ENCODE assay signal across 29 mouse cellular contexts in genomic region chr12:69965644-69966043, GRCm38 (mm10). TPM values are rescaled to one million over a fixed set of nuclear protein-coding genes. Genes with fewer than 3 reads are reported as not detected.
DNase-seq lines count a peak whose midpoint lies in the region; ATAC-seq and TF ChIP-seq lines count a peak whose summit lies in the region.
"Had no signal": no experiment of that assay in that cellular context is flagged by ENCODE, and none has a peak within 500 bp of the region (broad histone marks: within the 10 kb centered on the region; RNA-seq: fewer than 3 reads in every experiment).

No protein-coding gene starts in this region.

- H3K4me3 ChIP-seq in gastrocnemius, adult 2 months: no peak overlapping the region
- no peak overlapping the region for H3K4me3 ChIP-seq in liver, embryonic 11.5 days (ENCODE audit: low read depth, low read length)
- no peak overlapping the region for H3K4me3 ChIP-seq in liver, embryonic 16.5 days (ENCODE audit: low read depth, low read length)
- H3K4me3 ChIP-seq in hindbrain, embryonic 14.5 days (replicated peaks; ENCODE audit: low read length): no peak overlapping the region
- H3K4me3 ChIP-seq: embryonic facial prominence, embryonic 12.5 days; heart, embryonic 10.5 days; hindbrain, embryonic 12.5 days; kidney, embryonic 15.5 days; limb, embryonic 10.5 days; limb, embryonic 15.5 days; lung, embryonic 15.5 days; midbrain, embryonic 12.5 days; myocyte; neural tube, embryonic 12.5 days had no signal

- no peaks in the 10 kb centered on the region for H3K9me3 ChIP-seq in liver, embryonic 11.5 days (ENCODE audit: control insufficient read depth, low read length)
- H3K9me3 ChIP-seq in liver, embryonic 16.5 days (replicated peaks; ENCODE audit: control insufficient read depth, low read length): no peaks in the 10 kb centered on the region
- no peaks in the 10 kb centered on the region for H3K9me3 ChIP-seq in hindbrain, embryonic 14.5 days (ENCODE audit: control insufficient read depth, low read length)
- H3K9me3 ChIP-seq: embryonic facial prominence, embryonic 12.5 days; heart, embryonic 10.5 days; hindbrain, embryonic 12.5 days; kidney, embryonic 15.5 days; limb, embryonic 10.5 days; limb, embryonic 15.5 days; lung, embryonic 15.5 days; midbrain, embryonic 12.5 days; neural tube, embryonic 12.5 days had no signal

- TF ChIP-seq CTCF in gastrocnemius, adult 2 months (IDR thresholded peaks at IDR 0.05): no peak

- ATAC-seq in liver, embryonic 11.5 days (replicated peaks; ENCODE audit: low FRiP score): peak; percentile 40; the same call in 1 of the 2 replicates
- ATAC-seq in liver, embryonic 16.5 days (ENCODE audit: low read depth): peak; percentile 36
- ATAC-seq in hindbrain, embryonic 14.5 days (ENCODE audit: low FRiP score): no peak
- ATAC-seq: forebrain, embryonic 14.5 days; intestine, embryonic 16.5 days had no signal

- H3K36me3 ChIP-seq in liver, embryonic 11.5 days (ENCODE audit: control insufficient read depth, insufficient read depth, low read length): peaks cover 20% of the 10 kb centered on the region; the same call in 1 of the 2 replicates
- H3K36me3 ChIP-seq in liver, embryonic 16.5 days (ENCODE audit: control insufficient read depth, insufficient read depth): peaks cover 41% of the 10 kb centered on the region
- peaks cover 88% of the 10 kb centered on the region for H3K36me3 ChIP-seq in hindbrain, embryonic 14.5 days (replicated peaks; ENCODE audit: control insufficient read depth, insufficient read depth)

- no peaks in the 10 kb centered on the region for H3K4me1 ChIP-seq in liver, embryonic 11.5 days (replicated peaks; ENCODE audit: control insufficient read depth, insufficient read depth, low read length)
- H3K4me1 ChIP-seq in liver, embryonic 16.5 days (ENCODE audit: control insufficient read depth, low read depth, low read length): peaks cover 2% of the 10 kb centered on the region; the same call in 1 of the 2 replicates
- H3K4me1 ChIP-seq in hindbrain, embryonic 14.5 days (replicated peaks; ENCODE audit: control insufficient read depth, insufficient read depth, low read length): no peaks in the 10 kb centered on the region
- H3K4me1 ChIP-seq: heart, embryonic 10.5 days; hindbrain, embryonic 12.5 days; limb, embryonic 10.5 days; limb, embryonic 15.5 days; lung, embryonic 15.5 days; midbrain, embryonic 12.5 days; neural tube, embryonic 12.5 days had no signal

- WGBS in liver, embryonic 11.5 days: 63% methylated on average over 3 of the region's 3 CpGs
- 38% methylated on average over 3 of the region's 3 CpGs for WGBS in liver, embryonic 16.5 days (ENCODE audit: insufficient replicate concordance)
- 86% methylated on average over 3 of the region's 3 CpGs for WGBS in hindbrain, embryonic 14.5 days

- no peak overlapping the region for H3K9ac ChIP-seq in liver, embryonic 11.5 days (ENCODE audit: low read depth, low read length)
- H3K9ac ChIP-seq in liver, embryonic 16.5 days (ENCODE audit: low read depth, low read length): no peak overlapping the region
- no peak overlapping the region for H3K9ac ChIP-seq in hindbrain, embryonic 14.5 days
- H3K9ac ChIP-seq: embryonic facial prominence, embryonic 12.5 days; hindbrain, embryonic 12.5 days; kidney, embryonic 15.5 days; limb, embryonic 15.5 days; lung, embryonic 15.5 days; midbrain, embryonic 12.5 days; neural tube, embryonic 12.5 days had no signal

- H3K27ac ChIP-seq in gastrocnemius, adult 2 months: peak overlapping the region; percentile 79
- H3K27ac ChIP-seq in liver, embryonic 11.5 days (ENCODE audit: low read depth, low read length): no peak overlapping the region
- H3K27ac ChIP-seq in liver, embryonic 16.5 days (ENCODE audit: low read length): no peak overlapping the region
- no peak overlapping the region for H3K27ac ChIP-seq in hindbrain, embryonic 14.5 days
- H3K27ac ChIP-seq: embryonic facial prominence, embryonic 12.5 days; heart, embryonic 10.5 days; hindbrain, embryonic 12.5 days; kidney, embryonic 15.5 days; limb, embryonic 10.5 days; limb, embryonic 15.5 days; lung, embryonic 15.5 days; midbrain, embryonic 12.5 days; neural tube, embryonic 12.5 days had no signal

- no peaks in the 10 kb centered on the region for H3K27me3 ChIP-seq in liver, embryonic 11.5 days (replicated peaks; ENCODE audit: control insufficient read depth, insufficient read depth, low read length)
- H3K27me3 ChIP-seq in liver, embryonic 16.5 days (ENCODE audit: control insufficient read depth, insufficient read depth, low read depth, low read length): no peaks in the 10 kb centered on the region
- no peaks in the 10 kb centered on the region for H3K27me3 ChIP-seq in hindbrain, embryonic 14.5 days (ENCODE audit: control insufficient read depth, insufficient read depth, low read length)
- H3K27me3 ChIP-seq: CH12.LX; embryonic facial prominence, embryonic 12.5 days; hindbrain, embryonic 12.5 days; kidney, embryonic 15.5 days; limb, embryonic 15.5 days; lung, embryonic 15.5 days; midbrain, embryonic 12.5 days; neural tube, embryonic 12.5 days had no signal

- intact Hi-C loops in gastrocnemius, adult 2 months (cut with DNase I): no loop called here

- no peak for DNase-seq in gastrocnemius, adult 2 months
- no peak for DNase-seq in gastrocnemius, adult 8-10 months (ENCODE audit: low spot score in 2 of 2)
- no peak for DNase-seq in liver, embryonic 11.5 days (ENCODE audit: low spot score)
- no peak for DNase-seq in liver
- no peak for DNase-seq in hindbrain, embryonic 14.5 days (ENCODE audit: low spot score)
- DNase-seq in layer of hippocampus, adult 11-12 months (ENCODE audit: low spot score): no peak
- DNase-seq in right cerebral cortex, adult 2 months (ENCODE audit: low spot score in 2 of 2): no peak
- DNase-seq: adrenal gland, postnatal 25 days; cerebellum, adult 11-12 months; cerebellum, adult 9-11 months; embryo, embryonic 11 days; right cerebral cortex, adult 18-20 months; right cerebral cortex, postnatal 4 days; thymus, adult 2 months; thymus, postnatal 36 days had no signal

- no peak overlapping the region for H3K4me2 ChIP-seq in liver, embryonic 11.5 days
- no peak overlapping the region for H3K4me2 ChIP-seq in liver, embryonic 16.5 days (ENCODE audit: low read depth, low read length)
- no peak overlapping the region for H3K4me2 ChIP-seq in hindbrain, embryonic 14.5 days (replicated peaks)
- H3K4me2 ChIP-seq: embryonic facial prominence, embryonic 12.5 days; hindbrain, embryonic 12.5 days; kidney, embryonic 15.5 days; limb, embryonic 15.5 days; lung, embryonic 15.5 days; midbrain, embryonic 12.5 days; neural tube, embryonic 12.5 days had no signal

RNA-seq across cellular contexts. Expression of gene Sav1, which starts 21.2 kb away (rescaled TPM):
- total RNA-seq in gastrocnemius, adult 2 months (2021): 10 to 100 TPM; 42.9 to 53.6 TPM
- total RNA-seq in gastrocnemius, adult 8-10 months (2022): 10 to 100 TPM; 43.8 to 52.1 (median 46.0) TPM
- 8.4 and 9.1 TPM in 2 replicates for polyA plus RNA-seq in liver, embryonic 11.5 days (2014; fragmentation: Nextera tagmentation; extraction: Ambion mirVana)
- 0.54 and 0.65 TPM in 2 replicates for polyA plus RNA-seq in liver, embryonic 16.5 days (2015; fragmentation: Nextera tagmentation; extraction: Ambion mirVana)
- polyA plus RNA-seq in hindbrain, embryonic 14.5 days (2014; fragmentation: Nextera tagmentation; extraction: Ambion mirVana): 3.5 TPM in 2 replicates
